Mouse (Mus musculus) embryonic facial prominence, embryonic 11.5 days (tissue): ENCODE data around the gene Tbl2. TPM values are rescaled to one million over a fixed set of nuclear protein-coding genes. Genes with fewer than 3 reads are reported as not detected.
A peak's percentile ranks its signal among the peaks of the same experiment; 100 is the strongest.

ENCODE experiments used
- ATAC-seq: fragments of 200-750 bp; cut with Nextera tagmentation; replicated peaks from 2 replicates; pipeline ENCODE4 v1.8.0; 2017; ENCODE audit warnings: low read depth; ENCODE audit not compliant: insufficient number of reproducible peaks, low FRiP score, low TSS enrichment
- DNase-seq: peaks from one replicate; pipeline ENCODE4 v3.0.0-alpha.2; 2015; ENCODE audit warnings: low spot score
- H3K27ac ChIP-seq: fragments of 300-500 bp; sonication (generic); replicated peaks from 2 replicates; pipeline ENCODE4 v1.5.1; 2014; ENCODE audit warnings: mild to moderate bottlenecking, low read depth, low read length, control low read depth
- H3K27me3 ChIP-seq: fragments of 300-500 bp; sonication (generic); 2 replicates; pipeline ENCODE4 v1.6.1; 2014; ENCODE audit warnings: mild to moderate bottlenecking, low read length, moderate library complexity, mixed read lengths; ENCODE audit not compliant: control insufficient read depth, insufficient read depth
- H3K36me3 ChIP-seq: fragments of 300-500 bp; sonication (generic); replicated peaks from 2 replicates; pipeline ENCODE4 v1.6.1; 2014; ENCODE audit warnings: low read depth, mild to moderate bottlenecking, low read length, moderate library complexity, mixed read lengths; ENCODE audit not compliant: control insufficient read depth, insufficient read depth
- H3K4me1 ChIP-seq: fragments of 300-500 bp; sonication (generic); 2 replicates; pipeline ENCODE4 v1.6.1; 2014; ENCODE audit warnings: low read length, mixed read lengths; ENCODE audit not compliant: control insufficient read depth, insufficient read depth
- H3K4me2 ChIP-seq: fragments of 300-500 bp; sonication (generic); 2 replicates; pipeline ENCODE4 v1.6.1; 2014; ENCODE audit warnings: low read depth, mild to moderate bottlenecking, control low read depth, low read length, moderate library complexity
- H3K4me3 ChIP-seq: fragments of 300-500 bp; sonication (generic); 2 replicates; pipeline ENCODE4 v1.5.1; 2014; ENCODE audit warnings: low read depth, low read length, control low read depth
- H3K9ac ChIP-seq: fragments of 300-500 bp; sonication (generic); replicated peaks from 2 replicates; pipeline ENCODE4 v1.6.1; 2014; ENCODE audit warnings: mild to moderate bottlenecking, control low read depth, low read length
- H3K9me3 ChIP-seq: fragments of 300-500 bp; sonication (generic); replicated peaks from 2 replicates; pipeline ENCODE4 v1.6.1; 2016; ENCODE audit warnings: mild to moderate bottlenecking, low read length, inconsistent platforms, mixed read lengths; ENCODE audit not compliant: control insufficient read depth
- WGBS: fragments of 180-500 bp; shearing (Covaris S2); extraction: QIAGEN DNeasy Blood & Tissue Kit; methylation state at CpG from one replicate; pipeline ENCODE4 v1.1.7; 2014; 5-methylcytosine and 5-hydroxymethylcytosine counted together
- polyA plus RNA-seq: library from polyadenylated mRNA; unstranded; fragments of >200 nt; fragmentation: Nextera tagmentation; extraction: Ambion mirVana; gene quantifications from 2 replicates; pipeline ENCODE4 v1.2.1, GENCODE M21; 2014

Gene Tbl2
- polyA plus RNA-seq, 1 experiment from 2014 or later = 20.8 TPM

GRCm38 (mm10) chr5:135169479-135169878 lies 20.0 kb downstream of the Tbl2 start:
- Histone ChIP-seq H3K4me3 (peak overlapping the region; percentile 72), H3K27me3 (no peaks in the 10 kb centered on the region), H3K4me2 (peak overlapping the region; percentile 62), H3K27ac (no peak overlapping the region), H3K9ac (peak overlapping the region; percentile 67), H3K36me3 (no peaks in the 10 kb centered on the region; the same call in 1 of the 2 replicates), H3K4me1 (no peaks in the 10 kb centered on the region), H3K9me3 (no peaks in the 10 kb centered on the region)
- 89% methylated on average over 5 of the region's 5 CpGs for WGBS
- ATAC-seq = no peak
- DNase-seq = no peak

- Histone ChIP-seq H3K27me3 (no peaks in the 10 kb centered on the region), H3K27ac (no peak overlapping the region), H3K4me3 (no peak overlapping the region), H3K4me1 (no peaks in the 10 kb centered on the region), H3K36me3 (no peaks in the 10 kb centered on the region; the same call in none of the 2 replicates), H3K9ac (no peak overlapping the region), H3K4me2 (no peak overlapping the region), H3K9me3 (no peaks in the 10 kb centered on the region)
- WGBS = 86% methylated on average over 6 of the region's 6 CpGs
- no peak for ATAC-seq
- no peak for DNase-seq
Measured at GRCm38 (mm10) chr5:135171688-135172220, 22.3 kb downstream of the Tbl2 start.

GRCm38 (mm10) chr5:135172986-135173385 lies 23.5 kb downstream of the Tbl2 start:
- DNase-seq = no peak
- ATAC-seq = no peak
- Histone ChIP-seq H3K27ac (no peak overlapping the region), H3K9me3 (no peaks in the 10 kb centered on the region), H3K27me3 (no peaks in the 10 kb centered on the region), H3K36me3 (no peaks in the 10 kb centered on the region; the same call in none of the 2 replicates), H3K4me2 (no peak overlapping the region), H3K9ac (no peak overlapping the region), H3K4me1 (no peaks in the 10 kb centered on the region), H3K4me3 (no peak overlapping the region)
- 91% methylated on average over 5 of the region's 5 CpGs for WGBS

DNA sequence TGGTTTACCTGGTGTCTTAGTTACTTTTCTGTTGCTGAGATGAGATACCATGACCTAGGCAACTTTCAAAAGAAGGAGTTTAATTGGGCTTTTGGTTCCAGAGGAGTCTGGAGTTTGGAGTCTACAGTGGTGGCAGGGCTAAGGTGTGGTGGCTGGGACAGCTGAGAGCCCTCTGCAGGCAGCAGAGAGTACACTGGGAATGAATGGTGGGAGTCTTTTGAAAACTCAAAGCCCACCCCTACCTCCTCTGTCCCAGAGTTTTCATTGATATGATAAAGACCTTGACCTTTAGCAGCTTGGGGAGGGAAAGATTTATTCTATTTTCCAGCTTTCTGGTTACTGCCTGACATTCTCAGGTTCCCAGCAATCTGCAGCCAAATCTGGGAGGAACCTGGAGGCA lies 25.6 kb downstream of the Tbl2 start:
- peaks cover 5% of the 10 kb centered on the region for H3K36me3 ChIP-seq

GRCm38 (mm10) chr5:135178523-135178922 lies 29.1 kb downstream of the Tbl2 start:
- H3K27ac ChIP-seq = no peak overlapping the region
- H3K4me1 ChIP-seq = no peaks in the 10 kb centered on the region
- WGBS = 73% methylated on average over 3 of the region's 3 CpGs
- H3K4me2 ChIP-seq = no peak overlapping the region
- ATAC-seq (no peak), DNase-seq (no peak)
- H3K4me3 ChIP-seq = no peak overlapping the region
- H3K36me3 ChIP-seq = peaks cover 13% of the 10 kb centered on the region
- no peak overlapping the region for H3K9ac ChIP-seq
- H3K27me3 ChIP-seq = no peaks in the 10 kb centered on the region
- H3K9me3 ChIP-seq = no peaks in the 10 kb centered on the region

More for the DNA sequence above, 25.6 kb downstream of the Tbl2 start:
- DNase-seq = no peak
- no peak for ATAC-seq
- Histone ChIP-seq H3K4me2 (no peak overlapping the region), H3K4me3 (no peak overlapping the region), H3K9me3 (no peaks in the 10 kb centered on the region), H3K9ac (no peak overlapping the region), H3K4me1 (no peaks in the 10 kb centered on the region), H3K27me3 (no peaks in the 10 kb centered on the region), H3K27ac (no peak overlapping the region)

DNA sequence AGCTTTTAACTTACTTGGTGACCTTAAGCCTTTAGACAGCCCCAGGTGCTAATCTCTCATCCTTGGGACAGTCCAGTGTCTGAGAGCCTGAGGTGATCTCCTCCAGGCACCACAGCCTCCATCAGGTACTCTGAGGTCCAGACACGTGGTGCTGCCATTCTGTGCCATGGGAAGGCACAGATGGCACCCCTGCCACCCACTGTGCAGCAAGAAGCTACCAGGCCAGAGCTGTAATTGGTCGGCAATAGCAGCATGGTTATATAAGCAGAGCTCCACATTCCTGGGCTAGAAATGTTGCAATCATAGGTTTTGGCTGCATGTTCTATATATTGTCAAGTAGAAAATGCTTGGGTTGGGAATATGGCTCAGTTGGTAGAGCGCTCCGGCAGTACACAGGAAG lies 29.5 kb downstream of the Tbl2 start:
- H3K9me3 ChIP-seq = no peaks in the 10 kb centered on the region
- H3K36me3 ChIP-seq = peaks cover 13% of the 10 kb centered on the region
- no peak overlapping the region for H3K9ac ChIP-seq
- DNase-seq = no peak
- no peaks in the 10 kb centered on the region for H3K4me1 ChIP-seq
- no peak for ATAC-seq
- no peak overlapping the region for H3K4me2 ChIP-seq
- H3K27ac ChIP-seq = no peak overlapping the region
- no peak overlapping the region for H3K4me3 ChIP-seq
- WGBS = 83% methylated on average over 4 of the region's 4 CpGs
- H3K27me3 ChIP-seq = no peaks in the 10 kb centered on the region

- H3K27me3 ChIP-seq = no peaks in the 10 kb centered on the region
Measured at GRCm38 (mm10) chr5:135179616-135180015, 30.2 kb downstream of the Tbl2 start.

GRCm38 (mm10) chr5:135180796-135181195 lies 31.3 kb downstream of the Tbl2 start:
- Histone ChIP-seq H3K4me3 (no peak overlapping the region), H3K9ac (no peak overlapping the region), H3K4me2 (no peak overlapping the region), H3K9me3 (no peaks in the 10 kb centered on the region), H3K36me3 (peaks cover 13% of the 10 kb centered on the region), H3K27ac (no peak overlapping the region), H3K27me3 (no peaks in the 10 kb centered on the region), H3K4me1 (no peaks in the 10 kb centered on the region)
- ATAC-seq (no peak), DNase-seq (no peak)
- WGBS = 92% methylated on average over 14 of the region's 14 CpGs

More at GRCm38 (mm10) chr5:135179616-135180015, 30.2 kb downstream of the Tbl2 start:
- Histone ChIP-seq H3K36me3 (peaks cover 13% of the 10 kb centered on the region), H3K9ac (no peak overlapping the region), H3K9me3 (no peaks in the 10 kb centered on the region), H3K4me3 (no peak overlapping the region), H3K4me2 (no peak overlapping the region), H3K4me1 (no peaks in the 10 kb centered on the region), H3K27ac (no peak overlapping the region)
- 93% methylated on average over 7 of the region's 7 CpGs for WGBS
- DNase-seq = no peak
- no peak for ATAC-seq
